Mouse (Mus musculus): ENCODE data around the gene Sgta.

DNA sequence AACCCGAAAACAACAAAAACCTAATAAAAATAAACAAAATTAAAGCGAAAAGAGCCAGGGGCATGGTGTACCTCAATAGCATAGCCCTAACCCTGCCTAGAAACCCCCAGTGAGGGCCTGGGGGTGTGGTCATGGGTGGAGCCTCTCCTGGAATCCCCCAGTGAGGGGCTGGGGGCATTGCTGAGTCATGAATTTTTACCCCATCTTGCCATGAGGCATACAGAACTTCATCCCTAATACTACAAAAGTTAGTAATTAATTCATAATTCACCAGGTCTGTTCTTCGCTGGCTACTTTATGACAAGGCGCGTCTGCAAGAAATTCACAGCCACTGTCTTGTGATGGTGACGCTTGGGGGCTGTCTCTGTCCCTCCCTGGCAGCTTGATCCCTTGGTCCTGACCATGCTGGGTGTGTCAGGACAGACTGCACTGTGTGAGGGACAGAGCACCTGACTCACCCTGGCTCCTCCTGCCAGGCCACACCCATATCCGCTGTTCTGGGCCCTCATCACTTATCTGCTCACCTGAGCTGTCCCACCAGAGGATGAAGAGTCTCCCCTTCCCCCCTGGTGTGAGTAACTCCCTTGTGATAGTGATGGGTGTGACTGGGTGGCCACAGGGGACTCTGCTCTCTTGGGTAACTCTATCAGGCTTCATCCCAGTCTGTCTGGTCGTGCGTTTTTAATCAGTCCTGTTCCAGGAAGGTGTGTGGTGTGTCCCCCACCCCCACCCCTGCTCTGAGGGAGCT lies 35.1 kb upstream of the Sgta start:
- TF ChIP-seq CTCF (IDR thresholded peaks at IDR 0.05; ENCODE audit: low read depth), result no peak
- peak; percentile 46 for TF ChIP-seq EP300 (IDR thresholded peaks at IDR 0.05; ENCODE audit: low read depth)
